Mouse (Mus musculus) liver, postnatal 0 days (tissue): ENCODE measurements around the gene Myh6. TPM values are rescaled to one million over a fixed set of nuclear protein-coding genes. Genes with fewer than 3 reads are reported as not detected.
"Not testable (repeated sequence)": the region's sequence is repeated elsewhere in the genome, so short reads cannot be mapped to it uniquely, and the experiment has no call there.

ENCODE experiments used
- ATAC-seq: fragments of 200-750 bp; cut with Nextera tagmentation; 2 replicates; pipeline ENCODE4 v1.8.0; 2017; ENCODE audit warnings: mild to moderate bottlenecking, moderate library complexity
- DNase-seq: peaks from one replicate; pipeline ENCODE4 v3.0.0-alpha.2; 2016
- H3K27ac ChIP-seq: fragments of 300-500 bp; sonication (generic); 2 replicates; pipeline ENCODE4 v1.5.1; 2014; ENCODE audit warnings: antibody characterized with exemption, moderate library complexity, mild to moderate bottlenecking, low read depth
- H3K27me3 ChIP-seq: fragments of 300-500 bp; sonication (generic); 2 replicates; pipeline ENCODE4 v1.6.1; 2014; ENCODE audit warnings: low read length, control low read depth, mixed read lengths; ENCODE audit not compliant: insufficient read depth
- H3K36me3 ChIP-seq: fragments of 300-500 bp; sonication (generic); replicated peaks from 2 replicates; pipeline ENCODE4 v1.6.1; 2014; ENCODE audit warnings: mild to moderate bottlenecking, control low read depth, low read length, moderate library complexity, mixed read lengths; ENCODE audit not compliant: insufficient read depth
- H3K4me1 ChIP-seq: fragments of 300-500 bp; sonication (generic); 2 replicates; pipeline ENCODE4 v1.6.1; 2014; ENCODE audit warnings: antibody characterized with exemption, mild to moderate bottlenecking, control low read depth; ENCODE audit not compliant: insufficient read depth
- H3K4me2 ChIP-seq: fragments of 300-500 bp; sonication (generic); 2 replicates; pipeline ENCODE4 v1.6.1; 2014; ENCODE audit warnings: low read depth, mild to moderate bottlenecking, low read length, moderate library complexity, mixed read lengths
- H3K4me3 ChIP-seq: fragments of 300-500 bp; sonication (generic); 2 replicates; pipeline ENCODE4 v1.5.1; 2014; ENCODE audit warnings: low read depth, low read length
- H3K9ac ChIP-seq: fragments of 300-500 bp; sonication (generic); replicated peaks from 2 replicates; pipeline ENCODE4 v1.6.1; 2014; ENCODE audit warnings: mild to moderate bottlenecking, moderate library complexity
- H3K9me3 ChIP-seq: fragments of 300-500 bp; sonication (generic); 2 replicates; pipeline ENCODE4 v1.6.1; 2016; ENCODE audit warnings: mild to moderate bottlenecking, control low read depth, low read length, mixed read lengths
- CTCF ChIP-seq: sonication (generic); IDR thresholded peaks from 2 replicates; pipeline ENCODE4 v1.5.1; 2016; ENCODE audit warnings: antibody characterized with exemption, low read depth
- EP300 ChIP-seq: IDR thresholded peaks from 2 replicates; pipeline ENCODE4 v1.6.1; 2016; ENCODE audit warnings: antibody characterized with exemption, low read depth, mild to moderate bottlenecking
- WGBS: fragments of 180-500 bp; shearing (Covaris S2); extraction: QIAGEN DNeasy Blood & Tissue Kit; methylation state at CpG from one replicate; pipeline ENCODE4 v1.1.7; 2014; ENCODE audit not compliant: insufficient replicate concordance; 5-methylcytosine and 5-hydroxymethylcytosine counted together
- polyA plus RNA-seq: library from polyadenylated mRNA; unstranded; fragments of >200 nt; fragmentation: Nextera tagmentation; extraction: Ambion mirVana; gene quantifications from 2 replicates; pipeline ENCODE4 v1.2.1, GENCODE M21; 2015

The Myh6 gene
- polyA plus RNA-seq, 1 experiment from 2014 or later, result 0.36 TPM

- DNase-seq, result no peak
- Histone ChIP-seq H3K9ac (no peak overlapping the region), H3K4me1 (no peaks in the 10 kb centered on the region), H3K4me2 (no peak overlapping the region), H3K27ac (no peak overlapping the region), H3K9me3 (no peaks in the 10 kb centered on the region), H3K4me3 (no peak overlapping the region), H3K27me3 (no peaks in the 10 kb centered on the region), H3K36me3 (no peaks in the 10 kb centered on the region)
- WGBS, result 73% methylated on average over 7 of the region's 7 CpGs
- no peak for ATAC-seq
- TF ChIP-seq EP300, result no peak
- no peak for TF ChIP-seq CTCF
These were observed 4.0 kb downstream of the Myh6 start for GRCm38 (mm10) chr14:54962714-54963113.

- WGBS, result 59% methylated on average over 5 of the region's 5 CpGs
- ATAC-seq (no peak), DNase-seq (no peak)
- Histone ChIP-seq H3K36me3 (no peaks in the 10 kb centered on the region), H3K9ac (no peak overlapping the region), H3K4me2 (no peak overlapping the region), H3K9me3 (no peaks in the 10 kb centered on the region), H3K4me3 (no peak overlapping the region), H3K27me3 (no peaks in the 10 kb centered on the region), H3K27ac (no peak overlapping the region), H3K4me1 (no peaks in the 10 kb centered on the region)
- TF ChIP-seq EP300 (no peak), CTCF (no peak)
These were observed 5.2 kb downstream of the Myh6 start for GRCm38 (mm10) chr14:54961487-54961886.

GRCm38 (mm10) chr14:54960769-54961168, 6.0 kb downstream of the Myh6 start:
- Histone ChIP-seq H3K4me1 (no peaks in the 10 kb centered on the region), H3K9ac (no peak overlapping the region), H3K36me3 (no peaks in the 10 kb centered on the region), H3K4me3 (no peak overlapping the region), H3K27me3 (no peaks in the 10 kb centered on the region), H3K27ac (no peak overlapping the region), H3K4me2 (no peak overlapping the region), H3K9me3 (no peaks in the 10 kb centered on the region)
- no peak for TF ChIP-seq CTCF
- no peak for TF ChIP-seq EP300
- WGBS, result 45% methylated on average over 10 of the region's 10 CpGs
- DNase-seq (no peak), ATAC-seq (no peak)

- WGBS, result 80% methylated on average over 12 of the region's 12 CpGs
- not testable (repeated sequence) for H3K4me3 ChIP-seq, H3K4me2 ChIP-seq, H3K9me3 ChIP-seq, H3K27me3 ChIP-seq, H3K9ac ChIP-seq, H3K36me3 ChIP-seq, ATAC-seq, H3K27ac ChIP-seq, H3K4me1 ChIP-seq, DNase-seq
These were observed 6.7 kb downstream of the Myh6 start for GRCm38 (mm10) chr14:54959853-54960613.

GRCm38 (mm10) chr14:54959197-54959596, 7.5 kb downstream of the Myh6 start:
- H3K9ac ChIP-seq, result no peak overlapping the region
- DNase-seq, result no peak
- no peaks in the 10 kb centered on the region for H3K27me3 ChIP-seq
- no peak for ATAC-seq
- H3K4me3 ChIP-seq, result no peak overlapping the region
- no peaks in the 10 kb centered on the region for H3K36me3 ChIP-seq
- 70% methylated on average over 3 of the region's 3 CpGs for WGBS
- no peaks in the 10 kb centered on the region for H3K9me3 ChIP-seq
- TF ChIP-seq CTCF (no peak), EP300 (no peak)
- no peaks in the 10 kb centered on the region for H3K4me1 ChIP-seq
- no peak overlapping the region for H3K27ac ChIP-seq
- no peak overlapping the region for H3K4me2 ChIP-seq

GRCm38 (mm10) chr14:54958503-54958902, 8.2 kb downstream of the Myh6 start:
- 74% methylated on average over 4 of the region's 4 CpGs for WGBS
- ATAC-seq (no peak), DNase-seq (no peak)
- TF ChIP-seq CTCF (no peak), EP300 (no peak)
- no peak overlapping the region for H3K27ac ChIP-seq
- no peak overlapping the region for H3K9ac ChIP-seq
- H3K36me3 ChIP-seq, result no peaks in the 10 kb centered on the region
- no peaks in the 10 kb centered on the region for H3K9me3 ChIP-seq
- H3K4me2 ChIP-seq, result no peak overlapping the region
- H3K4me3 ChIP-seq, result no peak overlapping the region
- no peaks in the 10 kb centered on the region for H3K4me1 ChIP-seq
- no peaks in the 10 kb centered on the region for H3K27me3 ChIP-seq

- no peaks in the 10 kb centered on the region for H3K4me1 ChIP-seq
- no peaks in the 10 kb centered on the region for H3K9me3 ChIP-seq
- no peak overlapping the region for H3K9ac ChIP-seq
- 79% methylated on average over 9 of the region's 9 CpGs for WGBS
- ATAC-seq, result no peak
- no peak overlapping the region for H3K4me3 ChIP-seq
- no peak for DNase-seq
- H3K27me3 ChIP-seq, result no peaks in the 10 kb centered on the region
- TF ChIP-seq EP300 (no peak), CTCF (no peak)
- H3K36me3 ChIP-seq, result no peaks in the 10 kb centered on the region
- H3K27ac ChIP-seq, result no peak overlapping the region
- no peak overlapping the region for H3K4me2 ChIP-seq
These were observed 10.2 kb downstream of the Myh6 start for GRCm38 (mm10) chr14:54956533-54956932.
